ENCODE assay signal across 10 mouse cellular contexts in the genomic region with DNA sequence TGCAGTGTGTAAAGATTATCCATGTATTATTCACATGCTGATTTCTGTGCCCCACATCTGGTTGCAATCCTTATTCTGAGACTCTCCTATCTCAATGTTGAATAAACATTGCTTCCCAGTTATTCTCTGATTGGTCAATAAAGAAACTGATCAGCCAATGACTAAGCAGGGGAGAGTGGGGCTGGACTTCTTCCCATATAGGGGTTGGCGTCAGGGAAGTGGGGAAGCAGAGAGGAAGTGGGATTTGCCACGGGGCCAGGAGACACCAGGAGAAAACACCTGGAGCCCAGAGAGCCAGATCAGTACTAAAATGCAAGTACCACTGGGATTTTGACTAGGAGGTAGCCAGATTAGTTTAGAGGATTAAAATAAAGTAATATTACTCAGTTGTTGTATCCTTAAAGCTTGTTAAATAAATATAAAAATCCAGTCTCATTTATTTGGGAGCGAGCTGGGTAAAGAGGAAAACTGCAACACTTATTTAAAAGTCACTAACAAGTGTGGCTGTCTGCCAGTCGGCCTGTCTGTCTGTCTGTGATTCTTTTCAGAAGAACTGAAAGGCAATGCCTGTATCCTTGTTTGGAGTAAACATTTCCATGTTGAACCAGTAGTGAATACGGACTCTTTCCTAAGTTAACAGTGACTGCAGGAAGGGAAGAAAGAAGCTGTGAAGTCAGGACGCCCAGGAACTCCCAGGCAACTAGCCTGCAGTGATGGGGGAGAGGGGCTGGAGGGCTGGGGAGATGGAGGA. TPM values are rescaled to one million over a fixed set of nuclear protein-coding genes. Genes with fewer than 3 reads are reported as not detected.
A peak's percentile ranks its signal among the peaks of the same experiment; 100 is the strongest.
DNase-seq lines count a peak whose midpoint lies in the region; ATAC-seq and TF ChIP-seq lines count a peak whose summit lies in the region.
"Had no signal": no experiment of that assay in that cellular context is flagged by ENCODE, and none has a peak within 500 bp of the region (broad histone marks: within the 10 kb centered on the region; RNA-seq: fewer than 3 reads in every experiment).

No protein-coding gene starts in this region.

- DNase-seq in forebrain, embryonic 11.5 days (ENCODE audit: low spot score) = no peak
- peak; percentile 22 for DNase-seq in heart, postnatal 0 days (ENCODE audit: low spot score)
- no peak for DNase-seq in urinary bladder, postnatal 10 days (ENCODE audit: low spot score)
- DNase-seq in thymus, postnatal 25 days = no peak

- H3K4me1 ChIP-seq in forebrain, embryonic 11.5 days (replicated peaks; ENCODE audit: control insufficient read depth, insufficient read depth, low read length) = no peaks in the 10 kb centered on the region
- no peaks in the 10 kb centered on the region for H3K4me1 ChIP-seq in forebrain, embryonic 16.5 days (replicated peaks; ENCODE audit: control insufficient read depth, insufficient read depth, low read length)
- peaks cover 13% of the 10 kb centered on the region for H3K4me1 ChIP-seq in E14TG2a.4 (replicated peaks; ENCODE audit: low read depth, low read length)
- H3K4me1 ChIP-seq in heart, postnatal 0 days (ENCODE audit: control insufficient read depth, insufficient read depth) = no peaks in the 10 kb centered on the region
- no peaks in the 10 kb centered on the region for H3K4me1 ChIP-seq in liver, embryonic 15.5 days (replicated peaks)
- H3K4me1 ChIP-seq: forebrain, embryonic 13.5 days had no signal

- H3K27me3 ChIP-seq in forebrain, embryonic 11.5 days (ENCODE audit: control insufficient read depth, insufficient read depth, low read length) = no peaks in the 10 kb centered on the region
- H3K27me3 ChIP-seq in forebrain, embryonic 16.5 days (replicated peaks; ENCODE audit: control insufficient read depth, insufficient read depth, low read length) = no peaks in the 10 kb centered on the region
- no peaks in the 10 kb centered on the region for H3K27me3 ChIP-seq in E14TG2a.4 (ENCODE audit: insufficient read depth, low read length)
- H3K27me3 ChIP-seq in heart, postnatal 0 days (ENCODE audit: control insufficient read depth, insufficient read depth, low read length) = no peaks in the 10 kb centered on the region
- no peaks in the 10 kb centered on the region for H3K27me3 ChIP-seq in liver, embryonic 15.5 days
- H3K27me3 ChIP-seq: CH12.LX; forebrain, embryonic 13.5 days had no signal

- 0 out of 2 replicates have a peak overlapping the region, but pooled peaks have one; percentile 1 for H3K4me2 ChIP-seq in forebrain, embryonic 11.5 days (ENCODE audit: low read depth, low read length, severe bottlenecking)
- no peak overlapping the region for H3K4me2 ChIP-seq in forebrain, embryonic 16.5 days (ENCODE audit: low read length)
- H3K4me2 ChIP-seq in heart, postnatal 0 days (ENCODE audit: low read depth, low read length) = peak overlapping the region; percentile 38
- H3K4me2 ChIP-seq in liver, embryonic 15.5 days = peak overlapping the region; percentile 21; the same call in 1 of the 2 replicates
- H3K4me2 ChIP-seq: forebrain, embryonic 13.5 days had no signal

- no peak overlapping the region for H3K9ac ChIP-seq in forebrain, embryonic 11.5 days (ENCODE audit: low read length)
- H3K9ac ChIP-seq in forebrain, embryonic 16.5 days (replicated peaks; ENCODE audit: low read depth, low read length) = no peak overlapping the region
- no peak overlapping the region for H3K9ac ChIP-seq in heart, postnatal 0 days (replicated peaks; ENCODE audit: low read depth, low read length)
- H3K9ac ChIP-seq in liver, embryonic 15.5 days = no peak overlapping the region
- H3K9ac ChIP-seq: forebrain, embryonic 13.5 days had no signal

- no peaks in the 10 kb centered on the region for H3K36me3 ChIP-seq in forebrain, embryonic 11.5 days (ENCODE audit: control insufficient read depth, insufficient read depth, low read length)
- no peaks in the 10 kb centered on the region for H3K36me3 ChIP-seq in forebrain, embryonic 16.5 days (ENCODE audit: control insufficient read depth, insufficient read depth)
- H3K36me3 ChIP-seq in E14TG2a.4 (ENCODE audit: insufficient read depth, low read length) = no peaks in the 10 kb centered on the region
- H3K36me3 ChIP-seq in heart, postnatal 0 days (replicated peaks; ENCODE audit: control insufficient read depth, insufficient read depth, low read length) = no peaks in the 10 kb centered on the region
- no peaks in the 10 kb centered on the region for H3K36me3 ChIP-seq in liver, embryonic 15.5 days (replicated peaks)

- no peak for TF ChIP-seq CTCF in E14TG2a.4 (conservative IDR thresholded peaks at IDR 0.05; ENCODE audit: low read length)
- TF ChIP-seq CTCF in heart, postnatal 0 days (IDR thresholded peaks at IDR 0.05; ENCODE audit: low read depth) = no peak

- WGBS in forebrain, embryonic 11.5 days = 51% methylated on average over 6 of the region's 6 CpGs
- 34% methylated on average over 6 of the region's 6 CpGs for WGBS in forebrain, embryonic 16.5 days
- WGBS in heart, postnatal 0 days = 22% methylated on average over 6 of the region's 6 CpGs
- 25% methylated on average over 6 of the region's 6 CpGs for WGBS in liver, embryonic 15.5 days (ENCODE audit: insufficient replicate concordance)

- H3K27ac ChIP-seq in forebrain, embryonic 11.5 days (ENCODE audit: low read depth, low read length) = no peak overlapping the region
- H3K27ac ChIP-seq in forebrain, embryonic 16.5 days (ENCODE audit: low read length) = no peak overlapping the region
- no peak overlapping the region for H3K27ac ChIP-seq in heart, postnatal 0 days (ENCODE audit: low read depth)
- no peak overlapping the region for H3K27ac ChIP-seq in liver, embryonic 15.5 days (replicated peaks)
- H3K27ac ChIP-seq: forebrain, embryonic 13.5 days had no signal

- no peaks in the 10 kb centered on the region for H3K9me3 ChIP-seq in forebrain, embryonic 11.5 days (ENCODE audit: control insufficient read depth, low read length)
- no peaks in the 10 kb centered on the region for H3K9me3 ChIP-seq in forebrain, embryonic 16.5 days (ENCODE audit: control insufficient read depth, low read length)
- H3K9me3 ChIP-seq in E14TG2a.4 (ENCODE audit: low read length) = peaks cover 4% of the 10 kb centered on the region
- no peaks in the 10 kb centered on the region for H3K9me3 ChIP-seq in heart, postnatal 0 days (replicated peaks; ENCODE audit: control insufficient read depth, low read length)
- no peaks in the 10 kb centered on the region for H3K9me3 ChIP-seq in liver, embryonic 15.5 days (replicated peaks)

- no peak for ATAC-seq in forebrain, embryonic 11.5 days (replicated peaks; ENCODE audit: low FRiP score)
- ATAC-seq in forebrain, embryonic 16.5 days = no peak
- ATAC-seq in heart, postnatal 0 days (ENCODE audit: insufficient read depth, low read depth) = peak; percentile 49; the same call in 1 of the 2 replicates
- peak; percentile 25; the same call in 1 of the 2 replicates for ATAC-seq in liver, embryonic 15.5 days (ENCODE audit: insufficient read depth)
- no peak for ATAC-seq in activated CD4-positive, CD25-positive, alpha-beta regulatory T cell, adult 4 months
- ATAC-seq: forebrain, embryonic 13.5 days had no signal

- H3K4me3 ChIP-seq in forebrain, embryonic 11.5 days (ENCODE audit: low read depth, low read length) = no peak overlapping the region
- no peak overlapping the region for H3K4me3 ChIP-seq in forebrain, embryonic 16.5 days (replicated peaks; ENCODE audit: low read length)
- H3K4me3 ChIP-seq in E14TG2a.4 (replicated peaks; ENCODE audit: low read length) = peak overlapping the region; percentile 41
- H3K4me3 ChIP-seq in heart, postnatal 0 days (ENCODE audit: low read depth, low read length) = peak overlapping the region; percentile 23; the same call in 1 of the 2 replicates
- no peak overlapping the region for H3K4me3 ChIP-seq in liver, embryonic 15.5 days (replicated peaks)
- H3K4me3 ChIP-seq: forebrain, embryonic 13.5 days had no signal

- TF ChIP-seq EP300 in heart, postnatal 0 days (IDR thresholded peaks at IDR 0.05; ENCODE audit: low read depth) = no peak

RNA-seq across cellular contexts. Expression of a gene that starts 19.9 kb away (rescaled TPM):
- polyA plus RNA-seq in forebrain, embryonic 11.5 days (2014; fragmentation: Nextera tagmentation; extraction: Ambion mirVana) = 638 and 649 TPM in 2 replicates
- polyA plus RNA-seq in forebrain, embryonic 16.5 days (2015; fragmentation: Nextera tagmentation; extraction: Ambion mirVana) = 472 and 511 TPM in 2 replicates
- 143 and 221 TPM in 2 replicates for total RNA-seq in heart, postnatal 0 days (2014; rRNA removed; ENCODE audit: low replicate concordance)
- polyA plus RNA-seq in heart, postnatal 0 days (2015; fragmentation: Nextera tagmentation; extraction: Ambion mirVana) = 106 and 114 TPM in 2 replicates
- 110 and 112 TPM in 2 replicates for polyA plus RNA-seq in liver, embryonic 15.5 days (2015; fragmentation: Nextera tagmentation; extraction: Ambion mirVana)
- polyA plus RNA-seq in activated CD4-positive, CD25-positive, alpha-beta regulatory T cell, adult 4 months (2017; shearing (Covaris generic)) = 100 to 1,000 TPM; 110 to 112 TPM

RNA-seq across cellular contexts. Expression of a gene that starts 56.2 kb away (rescaled TPM):
- polyA plus RNA-seq in forebrain, embryonic 11.5 days (2014; fragmentation: Nextera tagmentation; extraction: Ambion mirVana) = 31.3 and 38.5 TPM in 2 replicates
- 26.9 and 32.2 TPM in 2 replicates for polyA plus RNA-seq in forebrain, embryonic 16.5 days (2015; fragmentation: Nextera tagmentation; extraction: Ambion mirVana)
- 17.2 and 25.6 TPM in 2 replicates for total RNA-seq in heart, postnatal 0 days (2014; rRNA removed; ENCODE audit: low replicate concordance)
- 6.9 and 7.8 TPM in 2 replicates for polyA plus RNA-seq in heart, postnatal 0 days (2015; fragmentation: Nextera tagmentation; extraction: Ambion mirVana)
- polyA plus RNA-seq in liver, embryonic 15.5 days (2015; fragmentation: Nextera tagmentation; extraction: Ambion mirVana) = 12.9 and 13.0 TPM in 2 replicates
- 10 to 100 TPM; 26.3 to 28.3 TPM for polyA plus RNA-seq in activated CD4-positive, CD25-positive, alpha-beta regulatory T cell, adult 4 months (2017; shearing (Covaris generic))

Comparison
In these comparisons a context has a peak if more than half of its experiments do, and no peak if none do; other contexts are left out.
1. ATAC-seq: peak in heart, postnatal 0 days (single experiment) and liver, embryonic 15.5 days (single experiment); none in forebrain, embryonic 11.5 days (single experiment), forebrain, embryonic 16.5 days (single experiment) and activated CD4-positive, CD25-positive, alpha-beta regulatory T cell, adult 4 months (single experiment).
2. H3K4me3 ChIP-seq: peak in E14TG2a.4 (single experiment) and heart, postnatal 0 days (single experiment); none in forebrain, embryonic 11.5 days (single experiment), forebrain, embryonic 16.5 days (single experiment) and liver, embryonic 15.5 days (single experiment).